Mouse (Mus musculus): ENCODE measurements around the gene Cox7c. TPM values are rescaled to one million over a fixed set of nuclear protein-coding genes. Genes with fewer than 3 reads are reported as not detected.
A peak's percentile ranks its signal among the peaks of the same experiment; 100 is the strongest.
"Not testable (repeated sequence)": the region's sequence is repeated elsewhere in the genome, so short reads cannot be mapped to it uniquely, and the experiment has no call there.

The Cox7c gene
- 664 and 820 TPM in 2 replicates for polyA plus RNA-seq (2014; fragmentation: Nextera tagmentation; extraction: Ambion mirVana)

DNA sequence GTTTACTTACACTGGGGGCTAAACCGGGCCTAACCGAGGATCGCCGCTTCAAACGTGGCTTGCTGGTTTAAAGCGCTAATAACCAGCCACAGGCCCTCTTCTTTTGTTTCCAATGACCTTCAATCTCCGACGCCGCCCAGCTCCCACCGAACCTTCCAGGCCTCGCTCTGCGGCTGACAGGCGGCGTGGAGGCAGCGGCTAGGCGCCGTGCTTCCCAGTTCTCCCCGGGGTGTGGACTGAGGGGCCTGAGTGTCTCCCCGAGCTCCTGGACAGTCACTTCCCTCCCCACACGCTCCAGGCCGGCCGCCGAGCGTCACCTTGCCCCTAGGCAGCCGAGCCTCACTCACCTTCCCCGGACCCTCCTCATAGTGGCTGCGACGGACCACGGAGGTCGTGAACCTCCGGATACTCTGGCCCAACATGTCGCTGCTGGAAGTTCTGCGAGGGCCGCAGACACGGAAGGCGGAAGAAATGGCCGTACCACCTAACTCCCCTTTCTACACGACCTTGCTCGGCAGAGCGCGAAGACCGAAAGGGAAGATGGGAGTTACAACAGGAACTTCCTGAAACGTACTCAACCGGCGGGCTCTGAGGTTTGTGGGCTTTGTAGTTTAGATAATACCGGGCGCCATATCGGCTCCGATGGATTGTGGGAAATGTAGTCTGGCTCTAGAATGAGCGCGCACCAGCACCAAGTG, at the start of gene Cox7c:
Gene Cox7c (minus strand): TSS at position 651 of the 698 bp plus-strand sequence.
- peaks cover 29% of the 10 kb centered on the region for H3K36me3 ChIP-seq (replicated peaks; ENCODE audit: control insufficient read depth, insufficient read depth)
- H3K9me3 ChIP-seq (ENCODE audit: control insufficient read depth, low read length): no peaks in the 10 kb centered on the region
- peak within 1 kb of the TSS; percentile 89 for H3K27ac ChIP-seq
- peak within 1 kb of the TSS; percentile 63 for H3K4me2 ChIP-seq (replicated peaks)
- H3K27me3 ChIP-seq (ENCODE audit: control insufficient read depth, insufficient read depth, low read length): no peaks in the 10 kb centered on the region
- H3K9ac ChIP-seq: peak within 1 kb of the TSS; percentile 88
- peaks cover 4% of the 10 kb centered on the region for H3K4me1 ChIP-seq (replicated peaks; ENCODE audit: control insufficient read depth, insufficient read depth, low read length)
- ATAC-seq (ENCODE audit: low FRiP score) (peak; percentile 98), DNase-seq (ENCODE audit: low spot score) (peak; percentile 91)
- peak within 1 kb of the TSS; percentile 69 for H3K4me3 ChIP-seq (replicated peaks; ENCODE audit: low read length)
- WGBS: 0% methylated on average over 48 of the region's 51 CpGs

DNA sequence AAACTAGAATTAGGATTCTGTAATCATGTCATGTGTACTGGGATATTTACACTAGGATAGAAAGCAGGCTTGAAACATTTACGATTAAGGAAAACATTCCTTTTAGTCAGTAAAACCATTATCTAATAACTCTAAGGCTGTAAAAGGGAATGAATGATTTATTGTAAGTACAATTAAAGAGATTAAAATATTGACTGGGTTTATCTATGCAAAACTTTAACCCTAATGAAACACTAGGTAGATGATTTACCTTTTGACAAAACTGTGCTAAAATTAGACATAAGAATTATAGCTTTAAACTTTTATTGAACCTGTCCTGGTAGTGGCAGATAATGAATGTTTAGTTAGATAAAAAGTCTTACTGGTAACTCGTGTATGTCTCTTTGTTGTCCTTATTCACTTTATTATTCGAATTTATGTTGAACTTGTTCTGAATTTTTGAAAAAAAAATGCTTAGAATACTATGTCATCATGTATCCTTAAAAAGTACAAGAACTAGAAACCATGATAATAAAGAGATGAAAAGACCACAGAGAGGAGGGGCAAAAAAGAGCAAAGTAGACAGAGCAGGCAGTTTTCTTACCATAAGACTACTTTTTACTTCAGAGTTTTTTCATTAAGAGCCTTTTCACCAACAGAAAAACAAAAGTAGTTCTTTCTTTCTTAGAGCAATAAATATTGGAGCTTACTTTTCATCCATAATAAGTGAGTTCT, 21.5 kb upstream of the Cox7c start:
- Histone ChIP-seq H3K9me3 (ENCODE audit: control insufficient read depth, low read length) (no peaks in the 10 kb centered on the region), H3K4me3 (replicated peaks; ENCODE audit: low read length) (no peak overlapping the region), H3K27ac (no peak overlapping the region), H3K36me3 (replicated peaks; ENCODE audit: control insufficient read depth, insufficient read depth) (no peaks in the 10 kb centered on the region), H3K4me1 (replicated peaks; ENCODE audit: control insufficient read depth, insufficient read depth, low read length) (no peaks in the 10 kb centered on the region), H3K4me2 (replicated peaks) (no peak overlapping the region), H3K27me3 (ENCODE audit: control insufficient read depth, insufficient read depth, low read length) (no peaks in the 10 kb centered on the region), H3K9ac (no peak overlapping the region)
- ATAC-seq (ENCODE audit: low FRiP score) (no peak), DNase-seq (ENCODE audit: low spot score) (no peak)
- 76% methylated on average over 3 of the region's 3 CpGs for whole genome bisulfite sequencing

DNA sequence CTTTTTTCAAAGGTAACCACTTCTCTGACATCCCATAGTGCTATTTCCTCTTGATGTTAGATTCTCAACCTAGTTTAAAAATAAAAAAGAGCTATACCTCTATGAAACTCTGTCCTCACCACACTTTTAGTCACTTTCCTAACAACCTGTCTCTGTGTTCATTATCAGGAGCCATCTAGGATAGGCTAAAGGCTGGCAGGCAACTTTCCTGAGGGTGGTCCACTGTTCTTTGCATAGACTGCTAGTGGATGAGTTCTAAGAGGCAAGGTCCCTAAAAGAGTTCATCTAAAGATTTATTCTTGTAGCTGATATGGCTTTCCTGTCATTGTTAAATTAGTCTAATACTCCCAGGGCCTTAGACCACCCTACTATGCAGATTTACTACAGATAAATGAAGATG, 20.8 kb upstream of the Cox7c start:
- H3K4me1 ChIP-seq (replicated peaks; ENCODE audit: control insufficient read depth, insufficient read depth, low read length): no peaks in the 10 kb centered on the region
- DNase-seq (ENCODE audit: low spot score) (no peak), ATAC-seq (ENCODE audit: low FRiP score) (no peak)
- H3K4me3 ChIP-seq (replicated peaks; ENCODE audit: low read length): no peak overlapping the region
- no peaks in the 10 kb centered on the region for H3K27me3 ChIP-seq (ENCODE audit: control insufficient read depth, insufficient read depth, low read length)
- H3K4me2 ChIP-seq (replicated peaks): no peak overlapping the region
- no peak overlapping the region for H3K9ac ChIP-seq
- no peaks in the 10 kb centered on the region for H3K36me3 ChIP-seq (replicated peaks; ENCODE audit: control insufficient read depth, insufficient read depth)
- H3K27ac ChIP-seq: no peak overlapping the region
- no peaks in the 10 kb centered on the region for H3K9me3 ChIP-seq (ENCODE audit: control insufficient read depth, low read length)

DNA sequence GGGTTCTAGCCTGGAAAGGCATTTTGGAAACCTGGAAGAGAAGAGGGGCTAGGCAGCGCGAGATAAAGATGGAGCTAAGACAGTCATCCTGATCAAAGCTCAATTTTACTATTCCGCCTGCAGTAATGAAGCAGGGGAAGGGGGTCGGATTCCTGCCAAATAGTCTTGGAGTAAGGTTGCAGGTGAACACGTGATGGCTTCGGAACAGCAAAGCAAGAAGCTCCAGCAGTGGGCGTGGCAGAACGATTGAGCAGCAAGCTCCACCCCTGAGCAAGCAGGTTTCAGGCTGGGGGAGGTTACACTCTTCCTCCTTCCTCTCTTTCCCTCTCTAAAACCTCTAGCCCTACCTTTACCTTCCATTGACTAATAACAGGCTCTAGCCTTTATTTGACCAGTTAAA, 7.4 kb upstream of the Cox7c start:
- H3K27me3 ChIP-seq (ENCODE audit: control insufficient read depth, insufficient read depth, low read length); H3K4me1 ChIP-seq (replicated peaks; ENCODE audit: control insufficient read depth, insufficient read depth, low read length); ATAC-seq (ENCODE audit: low FRiP score); H3K36me3 ChIP-seq (replicated peaks; ENCODE audit: control insufficient read depth, insufficient read depth); H3K4me3 ChIP-seq (replicated peaks; ENCODE audit: low read length); H3K4me2 ChIP-seq (replicated peaks); DNase-seq (ENCODE audit: low spot score); H3K9ac ChIP-seq; H3K9me3 ChIP-seq (ENCODE audit: control insufficient read depth, low read length); H3K27ac ChIP-seq: not testable (repeated sequence)
- WGBS: 33% methylated on average over 8 of the region's 8 CpGs

DNA sequence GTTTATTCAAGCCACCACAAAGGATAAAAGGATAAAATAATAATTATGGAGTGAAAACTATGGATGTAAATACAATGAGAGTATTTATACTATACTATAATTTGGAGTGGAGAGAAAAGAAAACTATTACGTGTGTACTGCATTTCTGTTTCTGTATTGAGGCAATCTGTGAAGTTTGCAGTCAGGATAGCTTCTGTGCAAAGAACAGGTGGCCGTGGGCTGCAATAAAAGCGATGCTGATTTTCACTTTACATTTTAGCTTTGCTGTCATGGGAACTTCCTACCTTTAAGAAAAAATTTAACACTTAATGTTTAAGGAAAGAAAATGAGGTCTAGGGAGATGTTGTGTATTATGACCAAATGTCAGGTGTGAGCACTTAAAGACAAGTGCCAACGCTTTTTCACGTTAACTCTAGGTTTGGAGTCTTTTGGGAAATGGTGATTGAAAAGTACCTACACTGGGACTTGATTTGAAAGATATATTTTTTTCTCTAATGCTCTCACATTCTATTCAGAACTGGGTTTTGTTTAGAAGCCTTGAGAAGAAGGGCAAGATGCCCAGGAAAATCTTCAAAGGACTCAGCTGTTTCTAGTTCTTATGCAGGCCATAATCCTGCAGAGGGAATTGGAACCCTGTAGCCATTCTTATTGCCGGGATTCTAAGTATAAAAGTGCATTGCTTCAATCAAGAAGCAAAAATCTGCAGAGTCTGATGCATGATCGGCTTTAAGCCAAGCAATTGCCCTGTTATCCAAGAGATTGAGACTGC, 41.6 kb downstream of the Cox7c start:
- H3K4me3 ChIP-seq (replicated peaks; ENCODE audit: low read length): no peak overlapping the region
- DNase-seq (ENCODE audit: low spot score): no peak
- no peaks in the 10 kb centered on the region for H3K4me1 ChIP-seq (replicated peaks; ENCODE audit: control insufficient read depth, insufficient read depth, low read length)
- ATAC-seq (ENCODE audit: low FRiP score): no peak
- H3K9me3 ChIP-seq (ENCODE audit: control insufficient read depth, low read length): no peaks in the 10 kb centered on the region
- no peak overlapping the region for H3K27ac ChIP-seq
- WGBS: 87% methylated on average over 7 of the region's 7 CpGs
- no peak overlapping the region for H3K4me2 ChIP-seq (replicated peaks)
- H3K27me3 ChIP-seq (ENCODE audit: control insufficient read depth, insufficient read depth, low read length): no peaks in the 10 kb centered on the region
- no peak overlapping the region for H3K9ac ChIP-seq
- H3K36me3 ChIP-seq (replicated peaks; ENCODE audit: control insufficient read depth, insufficient read depth): no peaks in the 10 kb centered on the region
